Mouse (Mus musculus) T-cell, adult 2 months (primary cell): ENCODE results near the gene Fam193a.

Experiments used
- DNase-seq: peaks from one replicate; pipeline ENCODE4 v3.0.0; 2022; ENCODE audit warnings: low spot score

The Fam193a gene

GRCm38 (mm10) chr5:34369341-34370021 lies at the start of gene Fam193a:
Fam193a (plus strand) TSS chr5:34369933.
- peak; percentile 96 for DNase-seq

- no peak for DNase-seq
Observed at GRCm38 (mm10) chr5:34321236-34321635, 48.5 kb upstream of the Fam193a start.

DNA sequence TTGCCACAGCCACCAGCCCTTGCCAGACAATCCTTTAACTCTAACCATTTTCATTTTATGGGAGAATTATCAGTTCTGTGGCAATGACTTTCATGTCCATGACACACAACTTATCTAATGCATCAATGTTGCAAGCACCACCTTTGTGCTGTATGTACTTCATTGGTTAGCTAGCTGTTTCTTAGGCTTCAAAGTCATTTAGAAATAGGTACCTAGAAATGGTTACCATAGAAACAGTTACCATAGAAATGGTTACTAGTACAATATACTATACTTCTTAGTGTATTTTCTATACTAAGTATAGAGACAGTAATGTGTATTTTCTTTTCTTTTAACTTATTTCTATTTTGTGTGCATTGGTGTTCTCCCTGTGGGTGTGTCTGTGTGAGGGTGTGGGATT lies 44.4 kb upstream of the Fam193a start:
- DNase-seq: no peak

GRCm38 (mm10) chr5:34326249-34326691 lies 43.5 kb upstream of the Fam193a start:
- DNase-seq: no peak

- peak; percentile 80 for DNase-seq
Observed at GRCm38 (mm10) chr5:34326875-34327576, 42.7 kb upstream of the Fam193a start.

GRCm38 (mm10) chr5:34330136-34330535 lies 39.6 kb upstream of the Fam193a start:
- DNase-seq: no peak

DNA sequence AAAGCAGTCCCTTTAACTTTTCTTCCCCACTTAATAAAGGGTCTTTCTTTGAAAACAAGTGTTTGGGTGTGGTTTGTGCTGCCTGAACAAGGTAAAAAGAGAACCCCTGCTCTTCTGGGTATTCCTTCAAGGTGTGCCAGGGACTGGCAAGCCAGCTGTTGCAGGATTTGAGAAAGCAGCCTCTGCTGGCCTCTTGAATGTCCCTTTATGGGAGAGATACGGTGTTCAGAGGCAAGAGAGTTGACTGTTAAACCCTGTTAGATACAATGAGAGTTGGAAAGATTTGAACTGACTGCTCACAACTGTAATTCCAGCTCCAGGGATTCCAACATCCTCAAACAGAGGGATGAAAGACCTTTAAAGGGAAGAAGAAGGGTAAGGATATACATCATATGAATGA lies 35.7 kb upstream of the Fam193a start:
- DNase-seq: no peak

DNA sequence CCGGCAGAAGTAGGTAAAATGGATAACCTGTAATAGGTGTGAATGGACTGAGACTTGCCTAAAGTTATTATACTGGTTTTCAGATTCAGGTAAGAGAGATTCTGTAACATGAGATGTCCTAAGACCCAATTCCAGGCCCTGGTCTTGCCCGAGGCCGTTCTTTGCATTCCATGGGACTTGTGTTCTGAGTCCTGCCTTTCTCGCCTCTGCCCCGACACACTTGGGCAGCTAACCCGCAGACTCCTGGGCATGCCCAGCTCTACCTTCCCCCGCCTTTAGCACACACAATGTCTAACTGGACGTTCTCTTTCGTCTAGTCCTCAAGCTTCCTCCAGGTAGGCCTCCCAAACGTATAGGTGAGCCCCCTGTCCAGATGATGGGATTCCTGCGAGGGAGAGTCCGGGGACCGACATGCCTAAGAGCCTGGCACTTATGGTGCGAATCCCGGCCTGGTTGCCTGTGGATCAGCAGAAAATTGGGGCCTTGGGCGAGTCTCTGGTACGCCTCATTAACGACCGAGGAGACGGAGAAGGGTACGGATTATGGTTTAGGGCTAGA lies 34.1 kb upstream of the Fam193a start:
- DNase-seq: no peak

- peak; percentile 98 for DNase-seq
Observed at GRCm38 (mm10) chr5:34336097-34336774, 33.5 kb upstream of the Fam193a start, which contains the start of gene Rnf4. Rnf4 (plus strand) TSS chr5:34336289.

- DNase-seq: peak; percentile 85
Observed at GRCm38 (mm10) chr5:34336775-34337450, 32.8 kb upstream of the Fam193a start.

- no peak for DNase-seq
Observed at GRCm38 (mm10) chr5:34340246-34340645, 29.5 kb upstream of the Fam193a start.

GRCm38 (mm10) chr5:34352084-34352631 lies 17.6 kb upstream of the Fam193a start:
- no peak for DNase-seq

GRCm38 (mm10) chr5:34360261-34360660 lies 9.5 kb upstream of the Fam193a start:
- no peak for DNase-seq

DNA sequence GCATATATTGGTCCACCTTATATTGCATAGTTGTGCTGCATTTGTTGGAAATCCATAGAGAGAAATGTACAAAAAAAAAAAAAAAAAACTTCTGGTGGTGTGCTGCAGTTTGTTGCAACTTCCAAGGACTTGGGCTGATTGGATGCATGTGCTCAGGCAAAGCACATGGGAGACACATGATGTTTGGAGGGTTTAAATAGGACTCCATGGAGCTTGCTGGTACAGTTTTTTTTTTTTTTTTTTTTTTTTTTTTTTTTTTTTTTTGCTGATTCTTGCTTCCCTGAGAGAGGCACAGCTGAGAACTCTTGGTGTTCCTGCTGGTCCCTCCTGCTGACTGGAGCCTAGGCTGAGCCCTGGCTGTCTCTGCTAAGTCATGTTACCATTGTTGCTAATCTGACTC lies 6.6 kb upstream of the Fam193a start:
- DNase-seq: no peak

- no peak for DNase-seq
Observed at GRCm38 (mm10) chr5:34368551-34369290, 1.0 kb upstream of the Fam193a start.

DNA sequence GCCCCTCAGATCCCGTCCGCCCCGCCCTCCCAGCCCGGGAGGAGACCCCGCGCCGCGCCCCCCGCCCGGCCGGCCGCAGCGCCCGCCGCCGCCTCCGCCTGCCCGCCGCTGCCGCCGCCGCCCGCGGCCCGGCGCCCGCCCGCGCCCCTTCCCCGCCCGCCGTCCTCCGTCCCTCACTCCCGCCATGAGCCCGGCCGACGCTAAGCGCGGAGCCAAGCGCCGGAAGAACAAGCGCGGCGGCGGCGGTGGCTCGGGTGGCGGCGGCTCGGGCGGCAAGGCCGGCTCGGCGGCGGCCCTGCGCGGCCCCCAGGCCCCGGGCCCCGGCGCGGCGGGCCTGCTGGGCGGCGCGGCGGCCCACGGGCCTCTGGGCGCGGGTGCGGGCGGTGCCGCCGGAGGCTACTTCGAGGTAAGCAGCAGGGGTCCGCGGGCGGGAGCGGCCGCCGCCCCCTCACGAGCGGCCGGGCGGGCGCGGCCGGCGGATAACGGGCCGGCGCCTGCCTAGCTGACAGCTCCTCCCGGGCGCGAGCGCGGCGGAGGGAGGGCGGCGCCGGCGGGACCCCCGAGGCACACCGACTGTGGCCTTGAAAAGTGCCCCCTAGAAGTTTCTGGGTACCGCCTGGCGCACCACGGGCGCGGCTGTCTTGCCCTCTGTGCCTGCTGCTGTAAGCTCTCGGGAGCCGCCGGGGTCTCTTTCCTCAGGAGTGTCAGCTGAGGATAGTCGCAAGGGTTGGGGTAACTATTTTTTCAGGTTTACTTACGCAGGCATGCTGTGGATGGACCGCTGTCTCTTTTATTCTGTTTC lies 490 bp downstream of the Fam193a start:
- peak; percentile 34 for DNase-seq

DNA sequence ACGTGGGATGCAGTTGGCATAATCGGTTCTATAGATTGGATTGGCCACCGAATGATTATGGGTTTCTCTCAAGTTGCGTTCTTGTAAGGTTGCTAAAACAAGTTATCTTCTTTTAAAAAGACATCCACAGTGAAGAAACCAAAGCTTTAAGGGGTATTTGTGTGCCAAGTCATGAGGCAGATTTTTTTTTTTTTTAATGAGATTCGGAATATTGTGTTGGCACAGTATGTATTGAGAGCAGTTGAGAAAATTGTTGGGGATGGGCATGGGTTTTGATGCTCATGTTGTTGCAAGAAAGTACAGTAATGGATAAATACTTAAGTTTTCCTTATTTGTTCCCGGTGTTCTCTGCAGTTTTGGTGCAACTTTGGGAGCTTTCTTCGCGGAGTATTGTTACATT lies 1.1 kb downstream of the Fam193a start:
- no peak for DNase-seq

DNA sequence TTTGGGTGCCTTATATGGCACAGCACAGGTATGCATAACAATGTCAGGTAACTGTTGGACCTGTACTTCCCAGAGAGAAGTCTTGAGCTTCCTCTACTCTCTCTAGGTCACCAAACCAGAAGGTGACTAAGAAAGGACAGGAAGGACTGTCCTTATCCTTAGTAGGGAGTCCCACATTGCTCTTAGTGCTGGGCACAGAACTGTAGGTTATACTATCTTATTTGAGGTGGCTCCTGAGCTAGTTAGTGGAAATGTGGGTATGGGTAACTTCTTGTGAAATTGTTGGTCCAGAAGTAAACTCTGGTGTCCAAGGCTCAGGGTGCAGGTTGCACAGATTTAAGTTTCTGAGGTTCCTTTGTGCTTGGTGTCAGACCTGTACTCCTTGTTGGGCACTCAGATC lies 2.4 kb downstream of the Fam193a start:
- no peak for DNase-seq

- DNase-seq: no peak
Observed at GRCm38 (mm10) chr5:34372541-34372940, 2.8 kb downstream of the Fam193a start.

DNA sequence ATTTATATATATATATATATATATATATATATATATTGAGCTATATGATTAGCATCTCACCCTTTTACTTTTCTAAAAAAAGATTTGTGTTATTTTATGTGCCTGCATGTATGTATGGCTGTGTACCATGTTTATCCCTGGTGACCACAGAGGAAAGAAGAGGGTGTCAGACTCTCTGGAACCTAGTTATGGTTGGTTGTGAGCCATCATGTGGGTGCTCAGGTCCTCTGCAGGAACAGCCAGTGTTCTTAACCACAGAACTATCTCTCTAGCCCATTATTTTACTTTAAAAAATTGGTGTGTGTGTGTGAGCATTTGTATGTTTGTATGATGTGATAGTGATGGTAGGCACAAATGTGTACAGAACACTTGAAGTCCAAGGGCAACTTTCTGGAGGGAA lies 9.1 kb downstream of the Fam193a start:
- DNase-seq: no peak
